Comparison of ENCODE assay signal across 8 mouse cellular contexts in the genomic region with DNA sequence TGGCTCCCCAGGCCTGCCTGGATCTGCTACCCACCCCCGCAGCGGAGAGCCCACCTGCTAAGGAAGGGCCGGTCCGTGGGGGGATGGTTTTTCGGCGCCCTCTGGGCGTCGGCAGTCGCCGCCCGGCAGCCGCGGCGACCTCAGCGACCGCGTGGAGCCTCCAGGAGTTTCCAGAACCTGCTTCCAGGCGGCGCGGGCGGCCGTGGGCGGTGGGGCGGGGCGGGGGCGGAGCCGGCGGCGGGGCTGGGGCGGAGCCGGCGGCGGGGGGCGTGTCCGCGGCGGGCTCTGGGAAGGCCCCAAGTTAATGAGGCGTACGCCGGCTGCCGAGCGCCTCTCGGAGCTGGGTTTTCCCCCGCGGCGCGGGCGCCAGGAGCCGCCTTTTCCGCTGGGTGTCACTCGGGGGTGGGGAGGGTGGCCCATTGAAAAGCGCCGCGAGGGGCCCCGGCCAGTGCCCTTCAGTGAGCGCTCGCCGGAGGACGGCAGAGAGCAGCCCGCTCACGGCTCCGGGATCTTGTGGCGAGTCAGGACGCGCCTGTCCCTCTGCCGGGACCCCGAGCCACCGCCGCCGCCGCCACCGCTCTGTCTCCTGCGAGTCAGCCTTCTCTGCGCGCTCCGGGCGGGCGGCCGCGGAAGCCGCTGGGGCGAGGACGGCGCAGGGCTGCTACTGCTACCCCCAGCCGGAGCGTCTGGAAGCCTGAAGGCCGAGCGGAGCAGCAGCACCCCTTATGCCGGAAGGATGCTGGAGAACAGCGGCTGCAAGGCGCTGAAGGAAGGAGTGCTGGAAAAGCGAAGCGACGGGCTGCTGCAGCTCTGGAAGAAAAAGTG. TPM values are rescaled to one million over a fixed set of nuclear protein-coding genes. Genes with fewer than 3 reads are reported as not detected.
DNase-seq lines count a peak whose midpoint lies in the region; ATAC-seq and TF ChIP-seq lines count a peak whose summit lies in the region.

A gene (plus strand): TSS at position 186 of the 825 bp plus-strand sequence.

- peak; percentile 90 for ATAC-seq in forebrain, embryonic 16.5 days
- ATAC-seq in lung, embryonic 14.5 days (ENCODE audit: insufficient read depth), result peak; percentile 94

- peaks cover 28% of the 10 kb centered on the region for H3K4me1 ChIP-seq in forebrain, embryonic 16.5 days (replicated peaks; ENCODE audit: control insufficient read depth, insufficient read depth, low read length)
- H3K4me1 ChIP-seq in lung, embryonic 14.5 days (ENCODE audit: insufficient read depth), result peaks cover 18% of the 10 kb centered on the region
- H3K4me1 ChIP-seq in olfactory bulb, adult 2 months (ENCODE audit: control insufficient read depth, insufficient read depth, low read length), result peaks cover 7% of the 10 kb centered on the region
- H3K4me1 ChIP-seq in thymus, adult 2 months (replicated peaks; ENCODE audit: control insufficient read depth, insufficient read depth, low read length), result peaks cover 25% of the 10 kb centered on the region

- TF ChIP-seq CTCF in layer of hippocampus, adult 2 months (conservative IDR thresholded peaks at IDR 0.05), result peak; percentile 60
- TF ChIP-seq CTCF in lung, embryonic 14.5 days (IDR thresholded peaks at IDR 0.05; ENCODE audit: low read depth), result peak; percentile 39
- TF ChIP-seq CTCF in olfactory bulb, adult 2 months (IDR thresholded peaks at IDR 0.05; ENCODE audit: insufficient read depth, low read depth, low read length), result peak; percentile 13; the same call in 1 of the 2 replicates
- no peak for TF ChIP-seq CTCF in thymus, adult 2 months (IDR thresholded peaks at IDR 0.05; ENCODE audit: borderline replicate concordance, control insufficient read depth, extremely low read depth, insufficient read depth, low read length, poor library complexity)

- H3K4me2 ChIP-seq in forebrain, embryonic 16.5 days (ENCODE audit: low read length), result peak within 1 kb of the TSS; percentile 96
- peak within 1 kb of the TSS; percentile 83 for H3K4me2 ChIP-seq in lung, embryonic 14.5 days

- no peaks in the 10 kb centered on the region for H3K9me3 ChIP-seq in forebrain, embryonic 16.5 days (ENCODE audit: control insufficient read depth, low read length)
- H3K9me3 ChIP-seq in lung, embryonic 14.5 days (ENCODE audit: low read depth, low read length), result no peaks in the 10 kb centered on the region

- H3K36me3 ChIP-seq in forebrain, embryonic 16.5 days (ENCODE audit: control insufficient read depth, insufficient read depth), result no peaks in the 10 kb centered on the region
- H3K36me3 ChIP-seq in lung, embryonic 14.5 days (ENCODE audit: insufficient read depth), result peaks cover 17% of the 10 kb centered on the region; the same call in 1 of the 2 replicates
- H3K36me3 ChIP-seq in thymus, adult 2 months (ENCODE audit: control insufficient read depth, insufficient read depth, low read length), result no peaks in the 10 kb centered on the region

- peak; percentile 53 for TF ChIP-seq POLR2A in olfactory bulb, adult 2 months (IDR thresholded peaks at IDR 0.05; ENCODE audit: insufficient read depth, low read depth, low read length)
- TF ChIP-seq POLR2A in thymus, adult 2 months (IDR thresholded peaks at IDR 0.05; ENCODE audit: control insufficient read depth, extremely low read depth, insufficient read depth, low read length, poor library complexity), result no peak

- intact Hi-C loops in heart, postnatal 36 days (cut with DNase I), result loop anchor here (2.0 to 5.0 kb wide), 4 partner anchors 36 to 171 kb away; no protein-coding TSS in a partner anchor

- H3K4me3 ChIP-seq in forebrain, embryonic 16.5 days (replicated peaks; ENCODE audit: low read length), result peak within 1 kb of the TSS; percentile 85
- H3K4me3 ChIP-seq in layer of hippocampus, adult 2 months, result peak within 1 kb of the TSS; percentile 94
- H3K4me3 ChIP-seq in lung, embryonic 14.5 days (ENCODE audit: low read depth, low read length), result peak within 1 kb of the TSS; percentile 91
- H3K4me3 ChIP-seq in olfactory bulb, adult 2 months (ENCODE audit: insufficient read depth, low read depth, low read length), result peak within 1 kb of the TSS; percentile 86
- H3K4me3 ChIP-seq in thymus, adult 2 months (ENCODE audit: control insufficient read depth, insufficient read depth, low read length), result peak within 1 kb of the TSS; percentile 60

- peak within 1 kb of the TSS; percentile 89 for H3K9ac ChIP-seq in forebrain, embryonic 16.5 days (replicated peaks; ENCODE audit: low read depth, low read length)
- H3K9ac ChIP-seq in lung, embryonic 14.5 days, result peak within 1 kb of the TSS; percentile 95

- DNase-seq in ES-CJ7 (ENCODE audit: low read depth, low spot score), result peak; percentile 56
- DNase-seq in cerebellum, adult 11-12 months, result peak; percentile 78
- DNase-seq in heart, postnatal 36 days, result peak; percentile 95 to 97
- DNase-seq in layer of hippocampus, adult 2 months (ENCODE audit: low spot score in 2 of 2), result peak; percentile 91 to 93
- peak; percentile 98 for DNase-seq in lung, embryonic 14.5 days
- DNase-seq in thymus, adult 2 months, result peak; percentile 93

- 0% methylated on average over 89 of the region's 94 CpGs for WGBS in forebrain, embryonic 16.5 days
- WGBS in lung, embryonic 14.5 days, result under 1% methylated on average over 89 of the region's 94 CpGs
- under 1% methylated on average over 79 of the region's 94 CpGs for WGBS in olfactory bulb, adult 2 months
- under 1% methylated on average over 93 of the region's 94 CpGs for WGBS in thymus, adult 2 months

- peak within 1 kb of the TSS; percentile 92 for H3K27ac ChIP-seq in forebrain, embryonic 16.5 days (ENCODE audit: low read length)
- peak within 1 kb of the TSS; percentile 93 for H3K27ac ChIP-seq in layer of hippocampus, adult 2 months
- H3K27ac ChIP-seq in lung, embryonic 14.5 days (ENCODE audit: low read depth), result peak within 1 kb of the TSS; percentile 96
- H3K27ac ChIP-seq in olfactory bulb, adult 2 months (ENCODE audit: insufficient read depth, low read depth, low read length), result peak within 1 kb of the TSS; percentile 93
- peak within 1 kb of the TSS; percentile 9 for H3K27ac ChIP-seq in thymus, adult 2 months (ENCODE audit: control insufficient read depth, insufficient read depth, low read length)

- H3K27me3 ChIP-seq in forebrain, embryonic 16.5 days (replicated peaks; ENCODE audit: control insufficient read depth, insufficient read depth, low read length), result no peaks in the 10 kb centered on the region
- H3K27me3 ChIP-seq in lung, embryonic 14.5 days (ENCODE audit: insufficient read depth, low read length), result no peaks in the 10 kb centered on the region
- H3K27me3 ChIP-seq in thymus, adult 2 months (ENCODE audit: control insufficient read depth, insufficient read depth, low read length), result no peaks in the 10 kb centered on the region

RNA-seq across cellular contexts. Expression of the gene that starts here (rescaled TPM):
- polyA plus RNA-seq in forebrain, embryonic 16.5 days (2015; fragmentation: Nextera tagmentation; extraction: Ambion mirVana), result 24.4 and 25.3 TPM in 2 replicates
- 10 to 100 TPM in 1 of 2 experiments, 1 to 10 TPM in 1; 9.8 to 17.3 TPM for total RNA-seq in heart, postnatal 36 days (2021)
- total RNA-seq in layer of hippocampus, adult 2 months (2021), result 10 to 100 TPM; 16.7 to 18.3 TPM
- 134 and 137 TPM in 2 replicates for polyA plus RNA-seq in lung, embryonic 14.5 days (2014; fragmentation: Nextera tagmentation; extraction: Ambion mirVana)
- not detected in 2 replicates for polyA plus RNA-seq in olfactory bulb, adult 2 months (2012; ENCODE audit: insufficient read depth, insufficient read length, low replicate concordance, missing spikeins)
- polyA plus RNA-seq in thymus, adult 2 months (2012; rRNA removed), result 14.3 and 24.9 TPM in 2 replicates

Comparison
In these comparisons a context has a peak if more than half of its experiments do, and no peak if none do; other contexts are left out.
1. Peak in every context shown above with its lines: DNase-seq, ATAC-seq, H3K4me3 ChIP-seq and H3K27ac ChIP-seq.
2. RNA of the gene that starts here (polyA plus RNA-seq): 134 to 137 TPM in lung, embryonic 14.5 days, 24.4 to 25.3 TPM in forebrain, embryonic 16.5 days and 14.3 to 24.9 TPM in thymus, adult 2 months; not detected in olfactory bulb, adult 2 months; every median in the first group is over 10 times any median in the second.
3. H3K27ac ChIP-seq: peak in every context shown above with its lines; median percentile 96 in lung, embryonic 14.5 days; 93 in layer of hippocampus, adult 2 months; 93 in olfactory bulb, adult 2 months; 92 in forebrain, embryonic 16.5 days; 9 in thymus, adult 2 months.